Mouse (Mus musculus) forebrain, embryonic 12.5 days (tissue): Measurements from ENCODE around the gene 2610318N02Rik. TPM values are rescaled to one million over a fixed set of nuclear protein-coding genes. Genes with fewer than 3 reads are reported as not detected.
A peak's percentile ranks its signal among the peaks of the same experiment; 100 is the strongest.

Experiments used
- ATAC-seq: fragments of 200-750 bp; cut with Nextera tagmentation; 2 replicates; pipeline ENCODE4 v1.8.0; 2017; ENCODE audit warnings: moderate TSS enrichment; ENCODE audit not compliant: low FRiP score
- H3K27ac ChIP-seq: fragments of 300-500 bp; sonication (generic); 2 replicates; pipeline ENCODE4 v1.5.1; 2016; ENCODE audit warnings: mild to moderate bottlenecking
- H3K27me3 ChIP-seq: fragments of 300-500 bp; sonication (generic); 2 replicates; pipeline ENCODE4 v1.6.1; 2016; ENCODE audit warnings: mild to moderate bottlenecking
- H3K36me3 ChIP-seq: fragments of 300-500 bp; sonication (generic); replicated peaks from 2 replicates; pipeline ENCODE4 v1.6.1; 2016; ENCODE audit warnings: mild to moderate bottlenecking
- H3K4me1 ChIP-seq: fragments of 300-500 bp; sonication (generic); 2 replicates; pipeline ENCODE4 v1.6.1; 2016
- H3K4me2 ChIP-seq: fragments of 300-500 bp; sonication (generic); 2 replicates; pipeline ENCODE4 v1.6.1; 2016; ENCODE audit warnings: mild to moderate bottlenecking, moderate library complexity
- H3K4me3 ChIP-seq: fragments of 300-500 bp; sonication (generic); replicated peaks from 2 replicates; pipeline ENCODE4 v1.5.1; 2016; ENCODE audit warnings: mild to moderate bottlenecking
- H3K9ac ChIP-seq: fragments of 300-500 bp; sonication (generic); 2 replicates; pipeline ENCODE4 v1.6.1; 2016; ENCODE audit warnings: mild to moderate bottlenecking
- H3K9me3 ChIP-seq: fragments of 300-500 bp; sonication (generic); 2 replicates; pipeline ENCODE4 v1.6.1; 2016
- WGBS: fragments of 180-500 bp; shearing (Covaris S2); methylation state at CpG from one replicate; pipeline ENCODE4 v1.1.7; 2016; 5-methylcytosine and 5-hydroxymethylcytosine counted together
- polyA plus RNA-seq: library from polyadenylated mRNA; unstranded; fragments of >200 nt; fragmentation: Nextera tagmentation; extraction: Ambion mirVana; gene quantifications from 2 replicates; pipeline ENCODE4 v1.2.1, GENCODE M21; 2016

The 2610318N02Rik gene
- polyA plus RNA-seq, 1 experiment from 2014 or later: 79.2 TPM

- Histone ChIP-seq H3K4me2 (no peak overlapping the region), H3K9ac (no peak overlapping the region), H3K36me3 (peaks cover 92% of the 10 kb centered on the region), H3K27ac (no peak overlapping the region), H3K4me3 (no peak overlapping the region), H3K4me1 (no peaks in the 10 kb centered on the region), H3K27me3 (no peaks in the 10 kb centered on the region), H3K9me3 (no peaks in the 10 kb centered on the region)
- 93% methylated on average over 3 of the region's 3 CpGs for WGBS
- no peak for ATAC-seq
These were observed 28.0 kb downstream of the 2610318N02Rik start for GRCm38 (mm10) chr16:17096938-17097337.

- no peaks in the 10 kb centered on the region for H3K4me1 ChIP-seq
- ATAC-seq: no peak
- 78% methylated on average over 3 of the region's 3 CpGs for WGBS
- peaks cover 100% of the 10 kb centered on the region for H3K36me3 ChIP-seq
- H3K9me3 ChIP-seq: no peaks in the 10 kb centered on the region
- H3K4me2 ChIP-seq: no peak overlapping the region
- H3K9ac ChIP-seq: no peak overlapping the region
- no peaks in the 10 kb centered on the region for H3K27me3 ChIP-seq
- no peak overlapping the region for H3K27ac ChIP-seq
- H3K4me3 ChIP-seq: no peak overlapping the region
These were observed 36.6 kb downstream of the 2610318N02Rik start for GRCm38 (mm10) chr16:17088346-17088745.

GRCm38 (mm10) chr16:17086669-17087193, 38.2 kb downstream of the 2610318N02Rik start:
- WGBS: 77% methylated on average over 13 of the region's 13 CpGs
- Histone ChIP-seq H3K4me2 (no peak overlapping the region), H3K9me3 (no peaks in the 10 kb centered on the region), H3K9ac (no peak overlapping the region), H3K27me3 (no peaks in the 10 kb centered on the region), H3K4me1 (no peaks in the 10 kb centered on the region), H3K4me3 (no peak overlapping the region), H3K36me3 (peaks cover 100% of the 10 kb centered on the region), H3K27ac (no peak overlapping the region)
- no peak for ATAC-seq

GRCm38 (mm10) chr16:17086241-17086640, 38.7 kb downstream of the 2610318N02Rik start:
- peaks cover 100% of the 10 kb centered on the region for H3K36me3 ChIP-seq
- H3K27me3 ChIP-seq: no peaks in the 10 kb centered on the region
- no peak for ATAC-seq
- no peaks in the 10 kb centered on the region for H3K4me1 ChIP-seq
- 87% methylated on average over 3 of the region's 3 CpGs for WGBS
- H3K9me3 ChIP-seq: no peaks in the 10 kb centered on the region
- H3K27ac ChIP-seq: no peak overlapping the region
- H3K9ac ChIP-seq: no peak overlapping the region
- H3K4me3 ChIP-seq: no peak overlapping the region
- H3K4me2 ChIP-seq: no peak overlapping the region

- Histone ChIP-seq H3K27me3 (no peaks in the 10 kb centered on the region), H3K9ac (no peak overlapping the region), H3K4me1 (no peaks in the 10 kb centered on the region), H3K4me2 (no peak overlapping the region), H3K4me3 (no peak overlapping the region), H3K27ac (no peak overlapping the region), H3K36me3 (peaks cover 99% of the 10 kb centered on the region), H3K9me3 (no peaks in the 10 kb centered on the region)
- no peak for ATAC-seq
- WGBS: 95% methylated on average over 4 of the region's 4 CpGs
These were observed 39.3 kb downstream of the 2610318N02Rik start for GRCm38 (mm10) chr16:17085636-17086035.

- H3K4me1 ChIP-seq: no peaks in the 10 kb centered on the region
- no peak for ATAC-seq
- WGBS: 90% methylated on average over 6 of the region's 6 CpGs
These were observed 42.7 kb downstream of the 2610318N02Rik start for GRCm38 (mm10) chr16:17082121-17082792.

GRCm38 (mm10) chr16:17078101-17078500, 46.9 kb downstream of the 2610318N02Rik start:
- ATAC-seq: no peak
- 86% methylated on average over 7 of the region's 7 CpGs for WGBS
- H3K36me3 ChIP-seq: peaks cover 88% of the 10 kb centered on the region

More at GRCm38 (mm10) chr16:17082121-17082792, 42.7 kb downstream of the 2610318N02Rik start:
- H3K9me3 ChIP-seq: no peaks in the 10 kb centered on the region
- peaks cover 96% of the 10 kb centered on the region for H3K36me3 ChIP-seq
- H3K4me2 ChIP-seq: no peak overlapping the region
- no peaks in the 10 kb centered on the region for H3K27me3 ChIP-seq
- H3K4me3 ChIP-seq: no peak overlapping the region
- no peak overlapping the region for H3K27ac ChIP-seq
- H3K9ac ChIP-seq: no peak overlapping the region

GRCm38 (mm10) chr16:17076869-17077268, 48.1 kb downstream of the 2610318N02Rik start:
- H3K36me3 ChIP-seq: peaks cover 86% of the 10 kb centered on the region
- H3K4me2 ChIP-seq: no peak overlapping the region
- H3K27me3 ChIP-seq: no peaks in the 10 kb centered on the region
- H3K4me1 ChIP-seq: peaks cover 14% of the 10 kb centered on the region
- ATAC-seq: no peak
- no peak overlapping the region for H3K27ac ChIP-seq
- no peak overlapping the region for H3K4me3 ChIP-seq
- H3K9me3 ChIP-seq: no peaks in the 10 kb centered on the region
- H3K9ac ChIP-seq: no peak overlapping the region

More at GRCm38 (mm10) chr16:17078101-17078500, 46.9 kb downstream of the 2610318N02Rik start:
- H3K27ac ChIP-seq: no peak overlapping the region
- no peak overlapping the region for H3K4me3 ChIP-seq
- H3K9me3 ChIP-seq: no peaks in the 10 kb centered on the region
- no peaks in the 10 kb centered on the region for H3K27me3 ChIP-seq
- H3K4me2 ChIP-seq: no peak overlapping the region
- H3K9ac ChIP-seq: no peak overlapping the region
- H3K4me1 ChIP-seq: peaks cover 7% of the 10 kb centered on the region; the same call in 1 of the 2 replicates

GRCm38 (mm10) chr16:17076301-17076700, 48.7 kb downstream of the 2610318N02Rik start:
- Histone ChIP-seq H3K4me2 (no peak overlapping the region), H3K27ac (no peak overlapping the region), H3K9me3 (no peaks in the 10 kb centered on the region), H3K36me3 (peaks cover 82% of the 10 kb centered on the region), H3K4me3 (no peak overlapping the region), H3K9ac (no peak overlapping the region), H3K4me1 (peaks cover 19% of the 10 kb centered on the region), H3K27me3 (no peaks in the 10 kb centered on the region)
- WGBS: 92% methylated on average over 2 of the region's 2 CpGs
- ATAC-seq: no peak

- H3K9ac ChIP-seq: no peak overlapping the region
- peaks cover 28% of the 10 kb centered on the region for H3K4me1 ChIP-seq
- H3K27ac ChIP-seq: no peak overlapping the region
- H3K9me3 ChIP-seq: no peaks in the 10 kb centered on the region
- H3K4me3 ChIP-seq: no peak overlapping the region
- H3K36me3 ChIP-seq: peaks cover 53% of the 10 kb centered on the region
- 96% methylated on average over 7 of the region's 7 CpGs for WGBS
- no peaks in the 10 kb centered on the region for H3K27me3 ChIP-seq
- no peak for ATAC-seq
- H3K4me2 ChIP-seq: no peak overlapping the region
These were observed 52.0 kb downstream of the 2610318N02Rik start for GRCm38 (mm10) chr16:17073000-17073399.

- WGBS: 54% methylated on average over 6 of the region's 6 CpGs
- H3K27ac ChIP-seq: no peak overlapping the region
These were observed 54.3 kb downstream of the 2610318N02Rik start for GRCm38 (mm10) chr16:17070716-17071115.

GRCm38 (mm10) chr16:17069511-17070443, 55.2 kb downstream of the 2610318N02Rik start, which contains the start of gene Ypel1:
TSS of gene Ypel1 (plus strand) at chr16:17069696.
- under 1% methylated on average over 76 of the region's 76 CpGs for WGBS
- H3K9ac ChIP-seq: peak within 1 kb of the TSS; percentile 93
- peak; percentile 97 for ATAC-seq
- no peaks in the 10 kb centered on the region for H3K27me3 ChIP-seq
- H3K4me1 ChIP-seq: peaks cover 28% of the 10 kb centered on the region
- H3K4me3 ChIP-seq: peak within 1 kb of the TSS; percentile 86
- peak within 1 kb of the TSS; percentile 64 for H3K4me2 ChIP-seq
- peaks cover 27% of the 10 kb centered on the region for H3K36me3 ChIP-seq
- H3K9me3 ChIP-seq: no peaks in the 10 kb centered on the region
- peak within 1 kb of the TSS; percentile 94 for H3K27ac ChIP-seq

More at GRCm38 (mm10) chr16:17070716-17071115, 54.3 kb downstream of the 2610318N02Rik start:
- Histone ChIP-seq H3K9me3 (no peaks in the 10 kb centered on the region), H3K9ac (peak overlapping the region; percentile 93), H3K27me3 (no peaks in the 10 kb centered on the region), H3K36me3 (peaks cover 36% of the 10 kb centered on the region), H3K4me2 (peak overlapping the region; percentile 64), H3K4me1 (peaks cover 28% of the 10 kb centered on the region), H3K4me3 (peak overlapping the region; percentile 86)
- ATAC-seq: no peak
